Comparison of ENCODE assay signal across 8 mouse cellular contexts in the genomic region with DNA sequence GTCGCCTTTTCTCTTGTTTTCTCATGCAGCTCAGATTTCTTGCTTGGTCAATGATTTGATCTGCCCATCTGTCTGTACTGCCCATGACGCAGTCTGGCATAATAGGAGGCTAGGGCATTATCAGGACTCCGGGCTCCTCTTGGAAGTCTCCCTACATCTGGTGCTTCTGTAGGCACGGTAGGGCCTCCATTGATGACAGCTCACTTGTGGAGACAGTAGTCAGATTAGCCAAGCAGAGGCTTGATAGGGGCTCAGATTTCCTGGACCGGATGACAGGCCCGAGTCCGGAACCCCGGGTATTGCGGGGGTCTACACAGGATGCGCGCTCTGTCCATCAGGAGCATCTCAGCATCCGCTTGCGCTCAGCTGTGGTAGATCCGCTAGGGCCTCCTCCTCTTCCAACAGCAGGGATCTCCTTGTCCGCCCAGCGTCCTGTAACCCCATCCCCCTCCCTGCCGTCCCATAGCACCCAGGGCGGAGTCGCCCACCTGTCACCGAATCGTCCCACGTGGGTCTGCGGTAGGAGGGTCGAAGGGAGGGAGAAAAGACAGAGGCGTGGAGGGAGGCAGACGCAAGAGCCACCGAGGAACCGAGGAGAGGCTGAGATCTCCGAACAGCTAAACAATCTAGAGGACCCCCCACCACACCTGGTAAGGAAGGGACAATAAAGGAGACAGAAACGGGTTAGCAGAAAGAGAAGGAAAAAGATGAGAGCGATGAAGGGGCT. TPM values are rescaled to one million over a fixed set of nuclear protein-coding genes. Genes with fewer than 3 reads are reported as not detected.
DNase-seq lines count a peak whose midpoint lies in the region; ATAC-seq and TF ChIP-seq lines count a peak whose summit lies in the region.

No protein-coding gene starts in this region.

- no peak overlapping the region; the same call in 1 of the 2 replicates for H3K27ac ChIP-seq in CH12.LX (ENCODE audit: insufficient read depth, low read depth)
- peak overlapping the region; percentile 97 for H3K27ac ChIP-seq in forebrain, embryonic 14.5 days (ENCODE audit: low read depth, low read length)
- peak overlapping the region; percentile 98 for H3K27ac ChIP-seq in neural tube, embryonic 15.5 days (replicated peaks)

- H3K4me3 ChIP-seq in CH12.LX (replicated peaks in 1 of 3; ENCODE audit: low read depth in 2 of 3, low read length in 2 of 3, poor library complexity in 1 of 3): peak overlapping the region; percentile 78 to 92 (median 82)
- H3K4me3 ChIP-seq in forebrain, embryonic 14.5 days (ENCODE audit: low read depth, low read length): peak overlapping the region; percentile 91
- peak overlapping the region; percentile 89 for H3K4me3 ChIP-seq in neural tube, embryonic 15.5 days (replicated peaks)

- H3K4me1 ChIP-seq in CH12.LX (ENCODE audit: control insufficient read depth in 1 of 2, insufficient read depth in 2 of 2): peaks cover 14 to 41% of the 10 kb centered on the region in 2 experiments
- peaks cover 29% of the 10 kb centered on the region for H3K4me1 ChIP-seq in forebrain, embryonic 14.5 days (ENCODE audit: control insufficient read depth, insufficient read depth, low read length)
- H3K4me1 ChIP-seq in neural tube, embryonic 15.5 days: peaks cover 52% of the 10 kb centered on the region

- H3K4me2 ChIP-seq in CH12.LX (ENCODE audit: insufficient read depth, low read depth, poor library complexity, severe bottlenecking): peak overlapping the region; percentile 65
- H3K4me2 ChIP-seq in forebrain, embryonic 14.5 days (ENCODE audit: low read length): peak overlapping the region; percentile 74
- peak overlapping the region; percentile 85 for H3K4me2 ChIP-seq in neural tube, embryonic 15.5 days

- dilution Hi-C loops in CH12.LX (cut with MboI; ENCODE audit: extremely low pct_ligation_motif_present, extremely low pct_unique_long_range_greater_than_20kb, low sequenced_read_pairs): no loop called here

- in situ Hi-C loops in CH12.LX (cut with MboI; ENCODE audit: low pct_ligation_motif_present, low pct_unique_long_range_greater_than_20kb, low sequenced_read_pairs): no loop called here

- peak; percentile 51; the same call in 1 of the 2 replicates for TF ChIP-seq POLR2A in CH12.LX (IDR thresholded peaks at IDR 0.05; ENCODE audit: low read depth, low read length)

- peak; percentile 84 for ATAC-seq in cerebellum, adult (ENCODE audit: insufficient number of reproducible peaks, low FRiP score, low TSS enrichment)
- ATAC-seq in forebrain, embryonic 14.5 days: peak; percentile 78
- ATAC-seq in neural tube, embryonic 15.5 days (ENCODE audit: low FRiP score): peak; percentile 87

- peaks cover 14 to 22% of the 10 kb centered on the region in 2 experiments for H3K36me3 ChIP-seq in CH12.LX (replicated peaks in 1 of 2; ENCODE audit: control insufficient read depth in 1 of 2, insufficient read depth in 1 of 2, low read length in 1 of 2)
- H3K36me3 ChIP-seq in forebrain, embryonic 14.5 days (ENCODE audit: control insufficient read depth, insufficient read depth, low read length): peaks cover 15% of the 10 kb centered on the region
- 0 out of 2 replicates have a peak, but pooled peaks cover 9% of the 10 kb centered on the region for H3K36me3 ChIP-seq in neural tube, embryonic 15.5 days

- intact Hi-C loops in heart, postnatal 14 days (cut with DNase I): no loop called here

- 1% methylated on average over 31 of the region's 31 CpGs for WGBS in forebrain, embryonic 14.5 days
- WGBS in neural tube, embryonic 15.5 days: under 1% methylated on average over 31 of the region's 31 CpGs

- TF ChIP-seq RAD21 in CH12.LX (IDR thresholded peaks at IDR 0.05; ENCODE audit: low read depth, low read length): no peak

- TF ChIP-seq EP300 in CH12.LX (IDR thresholded peaks at IDR 0.05; ENCODE audit: low read length): no peak

- DNase-seq in CH12.LX (ENCODE audit: extremely low read depth): peak; percentile 90
- DNase-seq in forebrain, embryonic 14.5 days (ENCODE audit: low spot score): peak; percentile 84
- DNase-seq in heart, postnatal 14 days: peak; percentile 75 to 82
- peak; percentile 86 to 88 for DNase-seq in layer of hippocampus, adult 18-20 months (ENCODE audit: low spot score in 2 of 2)
- DNase-seq in lung, adult 18-20 months: peak; percentile 77 to 82
- DNase-seq in testis, postnatal 10 days (ENCODE audit: low spot score): peak; percentile 81

- TF ChIP-seq CTCF in CH12.LX (conservative IDR thresholded peaks at IDR 0.05 in 1 of 2, IDR thresholded peaks at IDR 0.05 in 1 of 2; ENCODE audit: low read depth in 2 of 2, low read length in 2 of 2): no peak

- peak overlapping the region; percentile 58 for H3K9ac ChIP-seq in CH12.LX (ENCODE audit: insufficient read depth, low read depth)
- H3K9ac ChIP-seq in forebrain, embryonic 14.5 days (ENCODE audit: low read length): peak overlapping the region; percentile 97
- peak overlapping the region; percentile 96 for H3K9ac ChIP-seq in neural tube, embryonic 15.5 days (replicated peaks)

- no peaks in the 10 kb centered on the region for H3K9me3 ChIP-seq in CH12.LX (replicated peaks; ENCODE audit: low read length)
- no peaks in the 10 kb centered on the region for H3K9me3 ChIP-seq in forebrain, embryonic 14.5 days (replicated peaks; ENCODE audit: control insufficient read depth, low read length)
- H3K9me3 ChIP-seq in neural tube, embryonic 15.5 days (replicated peaks): no peaks in the 10 kb centered on the region

- peaks cover 38% of the 10 kb centered on the region for H3K79me2 ChIP-seq in CH12.LX (replicated peaks; ENCODE audit: control insufficient read depth, extremely low read depth, insufficient read depth, poor library complexity, severe bottlenecking)

- peaks cover 5% of the 10 kb centered on the region for H3K27me3 ChIP-seq in CH12.LX (replicated peaks)
- H3K27me3 ChIP-seq in forebrain, embryonic 14.5 days (replicated peaks; ENCODE audit: control insufficient read depth, insufficient read depth, low read length): no peaks in the 10 kb centered on the region
- no peaks in the 10 kb centered on the region for H3K27me3 ChIP-seq in neural tube, embryonic 15.5 days (replicated peaks)

TF ChIP-seq in CH12.LX, 34 proteins besides CTCF, POLR2A, EP300 and RAD21:
- TF ChIP-seq SIN3A (IDR thresholded peaks at IDR 0.05; ENCODE audit: low read length) (peak; percentile 88), IRF4 (IDR thresholded peaks at IDR 0.05; ENCODE audit: low read depth, low read length) (peak; percentile 50; the same call in 1 of the 2 replicates), MEF2A (IDR thresholded peaks at IDR 0.05; ENCODE audit: borderline replicate concordance, low read depth, low read length) (no peak; the same call in none of the 2 replicates), POLR2AphosphoS2 (IDR thresholded peaks at IDR 0.05; ENCODE audit: low read depth, low read length) (no peak), MXI1 (IDR thresholded peaks at IDR 0.05; ENCODE audit: low read depth, low read length) (peak; percentile 99), USF2 (conservative IDR thresholded peaks at IDR 0.05; ENCODE audit: low read depth, low read length) (0 out of 2 replicates have a peak, but pooled peaks have one; percentile 22), MYC (IDR thresholded peaks at IDR 0.05; ENCODE audit: low read depth, low read length) (peak; percentile 82), KAT2A (IDR thresholded peaks at IDR 0.05; ENCODE audit: insufficient replicate concordance, low read length) (0 out of 2 replicates have a peak, but pooled peaks have one; percentile 42), MAFK (IDR thresholded peaks at IDR 0.05; ENCODE audit: insufficient replicate concordance, low read length) (no peak), BHLHE40 (IDR thresholded peaks at IDR 0.05; ENCODE audit: low read depth, low read length) (peak; percentile 44), TBP (conservative IDR thresholded peaks at IDR 0.05; ENCODE audit: low read depth, low read length) (peak; percentile 57; the same call in 1 of the 2 replicates), TCF12 (IDR thresholded peaks at IDR 0.05; ENCODE audit: low read depth, low read length) (peak; percentile 81; the same call in 1 of the 2 replicates), CHD2 (IDR thresholded peaks at IDR 0.05; ENCODE audit: low read length) (peak; percentile 70; the same call in 1 of the 2 replicates), MAZ (IDR thresholded peaks at IDR 0.05; ENCODE audit: low read depth, low read length) (peak; percentile 76), USF1 (IDR thresholded peaks at IDR 0.05; ENCODE audit: low read depth, low read length) (peak; percentile 71), JUND (conservative IDR thresholded peaks at IDR 0.05; ENCODE audit: low read depth, low read length) (no peak), ELF1 (IDR thresholded peaks at IDR 0.05; ENCODE audit: low read depth, low read length) (peak; percentile 39; the same call in 1 of the 2 replicates), MAX (IDR thresholded peaks at IDR 0.05; ENCODE audit: low read length) (peak; percentile 89)
TF ChIP-seq in CH12.LX: peak in this region for 14.

RNA-seq across cellular contexts. Expression of a gene that starts 0.9 kb away (rescaled TPM):
- total RNA-seq in CH12.LX (2012; rRNA removed): 89.6 and 93.1 TPM in 2 replicates
- total RNA-seq in CH12.LX (2014; rRNA removed): 104 and 111 TPM in 2 replicates
- polyA plus RNA-seq in CH12.LX (2012; ENCODE audit: insufficient read length, low read depth): 203 and 220 TPM in 2 replicates
- 504 and 551 TPM in 2 replicates for polyA plus RNA-seq in forebrain, embryonic 14.5 days (2014; fragmentation: Nextera tagmentation; extraction: Ambion mirVana)
- total RNA-seq in heart, postnatal 14 days (2021): 100 to 1,000 TPM; 365 to 412 TPM
- 100 to 1,000 TPM; 567 to 586 TPM for total RNA-seq in layer of hippocampus, adult 18-20 months (2021)
- polyA plus RNA-seq in neural tube, embryonic 15.5 days (2015; fragmentation: Nextera tagmentation; extraction: Ambion mirVana): 451 and 458 TPM in 2 replicates

RNA-seq across cellular contexts. Expression of a gene that starts 38.4 kb away (rescaled TPM):
- total RNA-seq in CH12.LX (2012; rRNA removed) (0.92 and 2.0 TPM in 2 replicates), CH12.LX (2014; rRNA removed) (1.9 and 2.2 TPM in 2 replicates)
- 1.4 and 1.8 TPM in 2 replicates for polyA plus RNA-seq in CH12.LX (2012; ENCODE audit: insufficient read length, low read depth)
- polyA plus RNA-seq in forebrain, embryonic 14.5 days (2014; fragmentation: Nextera tagmentation; extraction: Ambion mirVana): 5.7 and 6.9 TPM in 2 replicates
- total RNA-seq in heart, postnatal 14 days (2021): 100 to 1,000 TPM in 1 of 2 experiments, 10 to 100 TPM in 1; 98.4 to 101 TPM
- 10 to 100 TPM; 21.1 to 21.6 TPM for total RNA-seq in layer of hippocampus, adult 18-20 months (2021)
- 16.7 and 22.5 TPM in 2 replicates for polyA plus RNA-seq in neural tube, embryonic 15.5 days (2015; fragmentation: Nextera tagmentation; extraction: Ambion mirVana)

Comparison
In these comparisons a context has a peak if more than half of its experiments do, and no peak if none do; other contexts are left out.
1. RNA of a gene that starts 38.4 kb away (total RNA-seq): 98.4 to 101 TPM in heart, postnatal 14 days and 21.1 to 21.6 TPM in layer of hippocampus, adult 18-20 months; 0.92 to 2.2 TPM in CH12.LX; every median in the first group is over 4 times any median in the second.
2. Peak in every context shown above with its lines, with median percentiles within 50 percentile points of each other: DNase-seq, H3K4me2 ChIP-seq, H3K4me3 ChIP-seq, H3K9ac ChIP-seq and ATAC-seq.